Mouse (Mus musculus) 3T3-L1 (cell line): ENCODE results near the gene Dpp7.

ENCODE experiments used
- DNase-seq: peaks from one replicate; pipeline ENCODE4 v3.0.0-alpha.2; 2015; ENCODE audit warnings: low read depth, low spot score

Dpp7 gene

GRCm38 (mm10) chr2:25311491-25311891 is 44.7 kb downstream of the Dpp7 start:
- DNase-seq = no peak

GRCm38 (mm10) chr2:25310969-25311368 is 45.2 kb downstream of the Dpp7 start:
- DNase-seq = no peak

GRCm38 (mm10) chr2:25310180-25310579 is 46.0 kb downstream of the Dpp7 start:
- DNase-seq = no peak

GRCm38 (mm10) chr2:25305587-25306359 is 50.4 kb downstream of the Dpp7 start:
- DNase-seq = no peak

- no peak for DNase-seq
These were observed 51.3 kb downstream of the Dpp7 start for GRCm38 (mm10) chr2:25304657-25305541.

GRCm38 (mm10) chr2:25303931-25304656 is 52.1 kb downstream of the Dpp7 start:
- no peak for DNase-seq

- no peak for DNase-seq
These were observed 52.7 kb downstream of the Dpp7 start for GRCm38 (mm10) chr2:25303452-25303851.
